Mouse (Mus musculus) ES-Bruce4 (cell line): ENCODE measurements at regions not wholly inside any gene's neighbourhood (a gene's known extent, or its start where the extent isn't known, plus 50 kb on each side); places are given as distances from the start of the nearest gene placed in this dataset.
"Not testable (repeated sequence)": the region's sequence is repeated elsewhere in the genome, so short reads cannot be mapped to it uniquely, and the experiment has no call there.

ENCODE experiments used
- H3K27ac ChIP-seq: 2 replicates; pipeline ENCODE4 v1.5.1; 2012; ENCODE audit warnings: low read length, inconsistent platforms; ENCODE audit not compliant: insufficient read depth
- H3K27me3 ChIP-seq: 2 replicates; pipeline ENCODE4 v1.6.1; 2012; ENCODE audit warnings: mild to moderate bottlenecking, low read length, inconsistent platforms; ENCODE audit not compliant: control insufficient read depth, poor library complexity, insufficient read depth, severe bottlenecking
- H3K36me3 ChIP-seq: 2 replicates; pipeline ENCODE4 v1.6.1; 2012; ENCODE audit warnings: inconsistent platforms, mild to moderate bottlenecking, low read length, moderate library complexity; ENCODE audit not compliant: control insufficient read depth, poor library complexity, insufficient read depth, severe bottlenecking
- H3K4me1 ChIP-seq: one replicate; pipeline ENCODE4 v1.8.1; 2011; ENCODE audit warnings: low read length; ENCODE audit not compliant: control insufficient read depth, insufficient read depth
- H3K4me3 ChIP-seq: 2 replicates; pipeline ENCODE4 v1.5.1; 2011; ENCODE audit warnings: low read depth, mild to moderate bottlenecking, low read length
- H3K9ac ChIP-seq: 2 replicates; pipeline ENCODE4 v1.6.1; 2012; ENCODE audit warnings: low read depth, mild to moderate bottlenecking, inconsistent platforms; ENCODE audit not compliant: poor library complexity, severe bottlenecking
- H3K9me3 ChIP-seq: replicated peaks from 2 replicates; pipeline ENCODE4 v1.6.1; 2012; ENCODE audit warnings: mild to moderate bottlenecking, low read length, inconsistent platforms; ENCODE audit not compliant: control insufficient read depth, poor library complexity, insufficient read depth, severe bottlenecking
- CTCF ChIP-seq: IDR thresholded peaks from one replicate; pipeline ENCODE4 v1.8.1; 2011; ENCODE audit warnings: low read depth, low read length
- EP300 ChIP-seq: IDR thresholded peaks from 2 replicates; pipeline ENCODE4 v1.6.1; 2011; ENCODE audit warnings: low read depth, low read length; ENCODE audit not compliant: insufficient read depth
- POLR2A ChIP-seq: IDR thresholded peaks from one replicate; pipeline ENCODE4 v1.8.1; 2011; ENCODE audit warnings: low read length; ENCODE audit not compliant: insufficient read depth

DNA sequence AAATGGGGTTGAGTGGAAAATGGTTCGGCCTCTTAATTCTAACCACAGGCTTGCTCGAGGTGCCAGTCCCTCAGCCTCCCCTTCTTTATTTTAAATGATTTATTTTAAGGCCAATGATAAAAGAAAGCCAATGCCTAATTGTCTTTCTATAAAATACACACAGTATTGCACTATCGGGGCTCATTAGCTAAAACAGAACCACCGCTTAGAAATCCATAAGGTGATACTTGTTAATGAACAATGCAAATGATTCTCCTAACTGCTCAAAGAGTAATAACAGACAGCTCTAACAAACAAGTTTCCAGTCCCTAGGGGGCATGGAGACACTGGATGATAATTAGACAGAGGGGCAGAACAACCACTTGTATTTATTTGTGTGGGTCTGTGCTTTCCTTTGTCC is 58.8 kb downstream of the Emx2 start:
- no peak overlapping the region for H3K4me3 ChIP-seq
- H3K27ac ChIP-seq: no peak overlapping the region
- H3K9me3 ChIP-seq: no peaks in the 10 kb centered on the region
- H3K27me3 ChIP-seq: no peaks in the 10 kb centered on the region
- H3K4me1 ChIP-seq: no peaks in the 10 kb centered on the region
- no peak overlapping the region for H3K9ac ChIP-seq
- TF ChIP-seq CTCF (no peak), POLR2A (no peak)
- no peaks in the 10 kb centered on the region for H3K36me3 ChIP-seq

DNA sequence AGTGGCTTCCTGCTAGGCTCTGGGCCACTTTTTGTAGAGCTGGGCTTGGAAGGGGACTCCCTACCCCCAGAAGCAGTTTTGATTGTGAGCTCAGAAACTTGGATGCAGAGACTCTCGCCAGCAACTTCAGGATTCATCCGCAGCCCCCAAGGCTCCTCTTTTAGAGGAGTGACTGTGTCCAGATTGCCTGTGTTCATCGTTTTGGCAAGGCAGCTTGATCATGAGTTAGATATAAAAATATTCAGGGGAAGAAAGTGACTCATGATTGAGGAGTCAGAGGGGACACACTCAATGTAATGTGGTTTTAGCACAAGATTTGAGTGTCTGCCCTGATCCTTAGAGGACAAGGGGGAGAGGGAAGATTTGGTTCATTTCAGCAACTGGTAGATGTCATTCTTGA is 61.0 kb downstream of the Emx2 start:
- Histone ChIP-seq H3K27ac (no peak overlapping the region), H3K27me3 (no peaks in the 10 kb centered on the region), H3K4me3 (no peak overlapping the region), H3K9ac (no peak overlapping the region), H3K36me3 (no peaks in the 10 kb centered on the region), H3K9me3 (no peaks in the 10 kb centered on the region), H3K4me1 (no peaks in the 10 kb centered on the region)
- no peak for TF ChIP-seq CTCF
- TF ChIP-seq EP300: no peak
- no peak for TF ChIP-seq POLR2A

DNA sequence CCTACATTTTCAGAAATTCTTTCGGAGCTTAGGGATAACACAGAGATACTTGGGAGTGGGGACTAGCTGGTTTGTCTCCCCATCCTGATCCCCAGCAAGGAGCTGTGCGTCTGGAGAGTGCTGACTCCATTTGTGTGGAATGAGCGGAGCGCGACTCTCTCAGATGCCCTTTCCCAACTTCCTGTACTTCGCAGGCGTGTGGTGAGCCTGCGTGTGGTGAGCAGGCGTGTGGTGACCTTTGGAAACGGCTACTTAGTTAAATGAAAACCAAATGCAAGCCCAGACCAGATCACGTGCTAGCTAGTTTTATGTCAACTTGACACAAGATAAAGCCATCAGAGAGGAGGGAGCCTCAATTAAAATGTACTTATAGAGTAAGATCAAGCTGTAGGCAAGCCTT is 64.0 kb downstream of the Emx2 start:
- Histone ChIP-seq H3K4me1 (no peaks in the 10 kb centered on the region), H3K9ac (no peak overlapping the region), H3K9me3 (no peaks in the 10 kb centered on the region), H3K4me3 (no peak overlapping the region), H3K36me3 (no peaks in the 10 kb centered on the region), H3K27ac (no peak overlapping the region), H3K27me3 (0 out of 2 replicates have a peak, but pooled peaks cover 2% of the 10 kb centered on the region)
- TF ChIP-seq CTCF (no peak), POLR2A (no peak), EP300 (no peak)

DNA sequence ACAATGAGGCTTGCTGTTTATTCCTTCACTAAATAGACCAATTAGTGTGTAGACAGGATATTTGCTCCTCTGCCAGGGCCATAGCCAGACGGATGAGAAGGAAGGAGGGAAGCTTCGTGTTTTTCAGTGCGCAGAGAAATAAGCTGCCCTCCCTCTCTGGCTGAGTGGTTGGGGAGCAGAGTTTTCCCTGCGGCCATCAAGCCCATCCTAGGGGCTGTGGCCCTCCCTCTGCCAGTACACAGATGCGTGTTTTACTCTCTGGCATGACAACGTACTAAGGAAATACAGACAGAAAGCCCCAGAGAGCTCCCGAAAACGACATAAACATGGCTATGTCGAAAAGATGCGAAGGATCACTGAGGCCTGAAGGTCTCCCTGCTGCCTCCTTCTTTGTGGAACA is 65.2 kb downstream of the Emx2 start:
- Histone ChIP-seq H3K4me3 (no peak overlapping the region), H3K27ac (no peak overlapping the region), H3K9ac (no peak overlapping the region), H3K27me3 (0 out of 2 replicates have a peak, but pooled peaks cover 2% of the 10 kb centered on the region), H3K9me3 (no peaks in the 10 kb centered on the region), H3K4me1 (no peaks in the 10 kb centered on the region), H3K36me3 (no peaks in the 10 kb centered on the region)
- TF ChIP-seq POLR2A (no peak), EP300 (no peak), CTCF (no peak)

DNA sequence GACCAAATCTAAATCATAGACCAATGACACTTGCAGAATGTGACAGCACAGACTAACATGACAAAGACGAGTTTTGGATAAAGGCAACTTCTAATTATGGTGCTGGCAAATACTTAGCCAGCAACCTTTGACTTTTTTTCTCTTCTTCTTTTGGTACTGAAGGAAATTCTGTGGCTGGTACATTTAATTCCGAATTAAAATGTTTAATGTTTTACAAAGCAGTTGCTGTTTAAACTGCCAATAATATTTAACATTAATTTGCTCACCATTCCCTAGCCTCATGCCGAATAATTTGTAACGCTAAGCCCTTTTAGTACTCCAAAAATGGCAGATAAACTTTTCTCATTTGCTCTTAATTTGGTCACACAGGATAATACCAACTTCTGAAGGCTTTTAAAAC is 105.9 kb downstream of the Emx2 start:
- H3K4me3 ChIP-seq: no peak overlapping the region
- H3K36me3 ChIP-seq: no peaks in the 10 kb centered on the region

DNA sequence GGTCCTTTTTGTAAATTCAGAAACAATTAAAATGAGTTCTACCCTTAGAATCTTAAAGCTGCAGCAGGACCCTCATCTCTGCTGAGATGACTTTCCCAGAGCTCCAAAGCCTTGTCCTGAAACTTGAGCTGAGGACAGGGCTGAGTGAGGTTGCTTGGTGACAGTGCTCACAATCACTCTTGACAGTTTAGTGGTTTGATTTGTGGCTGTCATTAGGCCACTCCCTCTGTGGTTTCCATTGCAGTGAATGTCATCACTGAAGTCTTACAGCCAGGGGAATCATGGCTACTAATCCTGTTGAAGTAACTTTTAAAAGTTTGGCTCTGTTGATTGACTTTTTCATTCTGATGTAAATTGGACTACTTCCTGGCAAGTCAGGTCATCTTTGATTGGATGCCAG is 110.7 kb downstream of the Emx2 start:
- Histone ChIP-seq H3K4me1 (no peaks in the 10 kb centered on the region), H3K27ac (no peak overlapping the region), H3K36me3 (no peaks in the 10 kb centered on the region), H3K4me3 (no peak overlapping the region), H3K9me3 (no peaks in the 10 kb centered on the region), H3K27me3 (no peaks in the 10 kb centered on the region), H3K9ac (no peak overlapping the region)
- no peak for TF ChIP-seq CTCF
- TF ChIP-seq EP300: no peak
- no peak for TF ChIP-seq POLR2A

More for the DNA sequence above, 105.9 kb downstream of the Emx2 start:
- no peak overlapping the region for H3K27ac ChIP-seq
- no peaks in the 10 kb centered on the region for H3K27me3 ChIP-seq
- H3K4me1 ChIP-seq: no peaks in the 10 kb centered on the region
- H3K9ac ChIP-seq: no peak overlapping the region
- TF ChIP-seq EP300 (no peak), CTCF (no peak), POLR2A (no peak)
- no peaks in the 10 kb centered on the region for H3K9me3 ChIP-seq

DNA sequence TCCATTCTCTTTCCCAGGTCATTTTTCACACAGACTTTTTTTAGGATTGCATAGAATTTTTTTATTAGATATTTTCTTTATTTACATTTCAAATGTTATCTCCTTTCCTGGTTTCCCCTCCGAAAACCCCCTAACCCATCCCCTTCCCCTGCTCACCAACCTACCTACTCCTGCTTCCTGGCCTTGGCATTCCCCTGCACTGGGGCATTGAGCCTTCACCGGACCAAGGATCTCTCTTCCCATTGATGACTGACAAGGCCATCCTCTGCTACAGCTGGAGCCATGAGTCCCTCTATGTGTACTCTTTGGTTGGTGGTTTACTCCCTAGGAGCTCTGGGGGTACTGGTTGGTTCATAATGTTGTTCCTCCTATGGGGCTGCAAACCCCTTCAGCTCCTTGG is 111.4 kb downstream of the Emx2 start:
- not testable (repeated sequence) for H3K4me1 ChIP-seq, H3K27me3 ChIP-seq, H3K27ac ChIP-seq, H3K9me3 ChIP-seq, H3K4me3 ChIP-seq, H3K9ac ChIP-seq, H3K36me3 ChIP-seq
